Comparison of ENCODE assay signal across 8 mouse cellular contexts in the genomic region with DNA sequence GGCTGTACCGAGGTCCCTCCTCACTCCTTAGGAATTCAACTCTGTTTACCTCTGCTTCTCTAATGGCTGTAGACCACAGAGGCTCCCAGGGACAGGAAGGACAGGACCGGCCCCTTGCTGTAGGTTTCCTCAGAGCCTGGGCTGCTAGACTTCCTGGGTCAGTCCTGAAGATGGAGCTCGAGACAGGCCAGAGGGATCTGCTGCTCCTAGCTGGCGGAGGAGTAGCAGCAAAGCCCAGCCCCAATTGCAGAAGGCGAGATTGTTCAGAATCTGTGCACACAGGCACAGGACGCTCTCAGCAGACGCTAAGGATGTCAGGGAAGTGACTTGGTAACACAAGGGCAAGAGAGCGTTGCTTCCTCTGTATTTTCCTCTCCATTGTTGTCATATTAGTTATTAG.
DNase-seq lines count a peak whose midpoint lies in the region; ATAC-seq and TF ChIP-seq lines count a peak whose summit lies in the region.

No protein-coding gene starts in this region.

- peaks cover under 1% of the 10 kb centered on the region for H3K27me3 ChIP-seq in C2C12 (ENCODE audit: control insufficient read depth, insufficient read depth, insufficient read length)
- H3K27me3 ChIP-seq in lung, postnatal 0 days (replicated peaks; ENCODE audit: insufficient read depth, low read length) = no peaks in the 10 kb centered on the region

- no peaks in the 10 kb centered on the region for H3K79me2 ChIP-seq in C2C12 (ENCODE audit: control insufficient read depth, insufficient read depth)

- intact Hi-C loops in heart, postnatal 36 days (cut with DNase I) = loop anchor here (2.0 to 10.0 kb wide), 4 partner anchors 70 to 276 kb away; no protein-coding TSS in a partner anchor

- H3K36me3 ChIP-seq in C2C12 (ENCODE audit: control insufficient read depth, insufficient read depth) = no peaks in the 10 kb centered on the region
- no peaks in the 10 kb centered on the region for H3K36me3 ChIP-seq in lung, postnatal 0 days (ENCODE audit: insufficient read depth, low read length)

- H3K4me3 ChIP-seq in C2C12 (ENCODE audit: insufficient read depth, poor library complexity, severe bottlenecking) = no peak overlapping the region
- H3K4me3 ChIP-seq in lung, postnatal 0 days (ENCODE audit: low read depth, low read length) = no peak overlapping the region

- ATAC-seq in frontal cortex, adult (ENCODE audit: low TSS enrichment) = peak; percentile 94
- ATAC-seq in lung, postnatal 0 days = peak; percentile 92
- ATAC-seq in erythroid progenitor cell, adult 5-6 weeks (replicated peaks; ENCODE audit: low FRiP score, poor library complexity, severe bottlenecking) = no peak

- TF ChIP-seq CTCF in C2C12 (IDR thresholded peaks at IDR 0.05; ENCODE audit: control insufficient read depth, insufficient read depth, insufficient read length) = peak; percentile 80
- peak; percentile 90 for TF ChIP-seq CTCF in lung, postnatal 0 days (IDR thresholded peaks at IDR 0.05)

- H3K27ac ChIP-seq in lung, postnatal 0 days (ENCODE audit: low read length) = no peak overlapping the region

- no peak for TF ChIP-seq EP300 in lung, postnatal 0 days (IDR thresholded peaks at IDR 0.05)

- H3K4me2 ChIP-seq in lung, postnatal 0 days (replicated peaks; ENCODE audit: low read depth, low read length) = no peak overlapping the region

- H3K4me1 ChIP-seq in lung, postnatal 0 days (ENCODE audit: insufficient read depth, low read depth, low read length) = no peaks in the 10 kb centered on the region

- no peaks in the 10 kb centered on the region for H3K9me3 ChIP-seq in lung, postnatal 0 days (ENCODE audit: low read length)

- no peaks in the 10 kb centered on the region for H3K79me3 ChIP-seq in C2C12 (ENCODE audit: low read depth)

- H3K9ac ChIP-seq in lung, postnatal 0 days (replicated peaks; ENCODE audit: low read depth) = no peak overlapping the region

- H3ac ChIP-seq in C2C12 (ENCODE audit: control insufficient read depth, insufficient read length, low read depth) = peak overlapping the region; percentile 2

- 14% methylated on average over 8 of the region's 8 CpGs for WGBS in lung, postnatal 0 days

- peak; percentile 76 for DNase-seq in cerebellum, adult 11-12 months
- peak; percentile 61 to 69 for DNase-seq in heart, postnatal 36 days
- DNase-seq in layer of hippocampus, adult 8-10 months (ENCODE audit: low spot score in 2 of 2) = peak; percentile 38
- DNase-seq in lung, postnatal 0 days (ENCODE audit: low spot score) = peak; percentile 87
- peak; percentile 57 for DNase-seq in retina, adult 2 months (ENCODE audit: low read depth, low spot score)

TF ChIP-seq in C2C12, 6 proteins besides CTCF, POLR2A, EP300 and RAD21:
- TF ChIP-seq MAX (IDR thresholded peaks at IDR 0.05) (no peak), MYOG (IDR thresholded peaks at IDR 0.05; ENCODE audit: control insufficient read depth, extremely low read depth, insufficient read length) (no peak), MYOD1 (IDR thresholded peaks at IDR 0.05; ENCODE audit: control insufficient read depth, insufficient read length, low read depth) (no peak)
TF ChIP-seq in C2C12: peak in this region for 0.
